Mouse (Mus musculus) megakaryocyte, embryonic 14.5 days (primary cell): ENCODE measurements at regions not wholly inside any gene's neighbourhood (a gene's known extent, or its start where the extent isn't known, plus 50 kb on each side); places are given as distances from the start of the nearest gene placed in this dataset.

Source experiments
- FLI1 ChIP-seq: IDR thresholded peaks from 2 replicates; pipeline ENCODE4 v1.6.1; 2012; ENCODE audit warnings: low read length, inconsistent platforms, mixed read lengths
- GATA1 ChIP-seq: IDR thresholded peaks from 3 replicates; pipeline ENCODE4 v1.6.1; 2012; ENCODE audit warnings: mixed read lengths, low read length, inconsistent platforms, borderline replicate concordance

GRCm38 (mm10) chr1:71812171-71812695 lies 159.2 kb upstream of the Fn1 start:
- no peak for TF ChIP-seq GATA1
- no peak for TF ChIP-seq FLI1
